In the genomic region with DNA sequence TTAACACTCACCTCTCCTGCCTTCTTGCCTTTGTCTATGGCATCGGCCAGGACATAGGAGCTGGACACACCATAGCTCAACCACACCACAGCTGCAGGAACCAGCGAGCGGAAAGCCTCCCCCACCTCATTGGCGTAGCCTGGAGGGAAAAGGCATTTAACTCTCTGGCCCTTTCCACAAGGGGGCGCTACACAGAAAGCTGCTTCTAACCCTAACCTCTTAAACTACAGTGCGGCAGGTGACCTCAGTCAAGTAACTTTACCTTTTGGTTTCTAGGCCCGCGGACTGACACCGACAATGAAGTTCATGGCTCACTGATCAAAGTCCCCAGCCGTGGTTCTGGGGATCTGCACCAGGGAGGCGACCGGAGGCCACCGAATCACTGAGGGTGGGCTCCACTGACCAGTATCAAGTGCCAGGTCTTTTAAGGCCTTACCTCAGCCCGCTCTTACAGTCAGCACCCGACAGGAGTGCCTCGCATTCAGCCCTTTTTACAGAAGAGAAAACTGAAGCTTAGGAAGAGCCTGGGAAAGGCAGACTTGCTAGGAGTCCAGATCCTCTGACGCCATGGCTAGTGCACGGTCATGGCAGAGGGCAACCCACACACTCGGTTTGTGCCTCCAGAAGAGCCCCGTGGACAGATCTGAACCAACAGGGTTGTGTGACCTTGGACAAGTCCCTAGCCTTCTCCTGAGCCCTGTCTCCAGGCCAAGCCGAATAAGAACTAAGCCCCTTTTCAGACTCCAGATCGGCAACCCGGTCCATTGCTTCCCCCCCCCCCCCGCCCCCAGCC, we compare ENCODE assay signal across 8 mouse cellular contexts. TPM values are rescaled to one million over a fixed set of nuclear protein-coding genes. Genes with fewer than 3 reads are reported as not detected.
A peak's percentile ranks its signal among the peaks of the same experiment; 100 is the strongest.
DNase-seq lines count a peak whose midpoint lies in the region; ATAC-seq lines count a peak whose summit lies in the region.

No protein-coding gene starts in this region.

- peak; percentile 89 for DNase-seq in CD4-positive, CD25-positive, alpha-beta regulatory T cell, adult 2 months (ENCODE audit: low read depth, low spot score)
- DNase-seq in adrenal gland, postnatal 10 days: peak; percentile 84
- peak; percentile 90 for DNase-seq in heart, embryonic 10.5 days (ENCODE audit: low spot score)
- peak; percentile 70 for DNase-seq in neural tube, embryonic 10.5 days (ENCODE audit: extremely low spot score, low spot score)

- WGBS in embryonic facial prominence, embryonic 12.5 days: 8% methylated on average over 24 of the region's 24 CpGs
- whole genome bisulfite sequencing in heart, embryonic 10.5 days: 6% methylated on average over 24 of the region's 24 CpGs
- 6% methylated on average over 23 of the region's 24 CpGs for WGBS in kidney, embryonic 15.5 days
- 2% methylated on average over 24 of the region's 24 CpGs for WGBS in liver, embryonic 15.5 days (ENCODE audit: insufficient replicate concordance)
- WGBS in stomach, embryonic 15.5 days: 7% methylated on average over 23 of the region's 24 CpGs

- H3K9me3 ChIP-seq in embryonic facial prominence, embryonic 12.5 days: no peaks in the 10 kb centered on the region
- H3K9me3 ChIP-seq in heart, embryonic 10.5 days: peaks cover 7% of the 10 kb centered on the region
- H3K9me3 ChIP-seq in kidney, embryonic 15.5 days (replicated peaks): no peaks in the 10 kb centered on the region
- H3K9me3 ChIP-seq in liver, embryonic 15.5 days (replicated peaks): no peaks in the 10 kb centered on the region
- no peaks in the 10 kb centered on the region for H3K9me3 ChIP-seq in stomach, embryonic 15.5 days

- peak overlapping the region; percentile 72 for H3K27ac ChIP-seq in embryonic facial prominence, embryonic 12.5 days
- H3K27ac ChIP-seq in heart, embryonic 10.5 days: peak overlapping the region; percentile 95
- peak overlapping the region; percentile 80 for H3K27ac ChIP-seq in kidney, embryonic 15.5 days
- peak overlapping the region; percentile 86 for H3K27ac ChIP-seq in liver, embryonic 15.5 days (replicated peaks)
- peak overlapping the region; percentile 84 for H3K27ac ChIP-seq in stomach, embryonic 15.5 days

- H3K4me1 ChIP-seq in embryonic facial prominence, embryonic 12.5 days: peaks cover 14% of the 10 kb centered on the region
- H3K4me1 ChIP-seq in heart, embryonic 10.5 days: peaks cover 34% of the 10 kb centered on the region
- H3K4me1 ChIP-seq in kidney, embryonic 15.5 days: peaks cover 39% of the 10 kb centered on the region
- peaks cover 43% of the 10 kb centered on the region for H3K4me1 ChIP-seq in liver, embryonic 15.5 days (replicated peaks)
- H3K4me1 ChIP-seq in stomach, embryonic 15.5 days: peaks cover 17% of the 10 kb centered on the region

- H3K36me3 ChIP-seq in embryonic facial prominence, embryonic 12.5 days: no peaks in the 10 kb centered on the region
- peaks cover 25% of the 10 kb centered on the region for H3K36me3 ChIP-seq in heart, embryonic 10.5 days
- peaks cover 16% of the 10 kb centered on the region for H3K36me3 ChIP-seq in kidney, embryonic 15.5 days
- peaks cover 36% of the 10 kb centered on the region for H3K36me3 ChIP-seq in liver, embryonic 15.5 days (replicated peaks)
- H3K36me3 ChIP-seq in stomach, embryonic 15.5 days: peaks cover 16% of the 10 kb centered on the region

- ATAC-seq in embryonic facial prominence, embryonic 12.5 days (ENCODE audit: insufficient number of reproducible peaks, insufficient read depth, low FRiP score, low TSS enrichment): no peak
- ATAC-seq in kidney, embryonic 15.5 days (replicated peaks; ENCODE audit: low FRiP score): 0 out of 2 replicates have a peak, but pooled peaks have one; percentile 9
- peak; percentile 20; the same call in 1 of the 2 replicates for ATAC-seq in liver, embryonic 15.5 days (ENCODE audit: insufficient read depth)
- no peak for ATAC-seq in stomach, embryonic 15.5 days (ENCODE audit: insufficient read depth, low FRiP score, low read depth)

- peak overlapping the region; percentile 57 for H3K4me3 ChIP-seq in embryonic facial prominence, embryonic 12.5 days
- H3K4me3 ChIP-seq in heart, embryonic 10.5 days: peak overlapping the region; percentile 77
- H3K4me3 ChIP-seq in kidney, embryonic 15.5 days (replicated peaks): peak overlapping the region; percentile 65
- H3K4me3 ChIP-seq in liver, embryonic 15.5 days (replicated peaks): peak overlapping the region; percentile 69
- peak overlapping the region; percentile 58 for H3K4me3 ChIP-seq in stomach, embryonic 15.5 days (replicated peaks)

- H3K4me2 ChIP-seq in embryonic facial prominence, embryonic 12.5 days (replicated peaks): peak overlapping the region; percentile 66
- peak overlapping the region; percentile 78 for H3K4me2 ChIP-seq in kidney, embryonic 15.5 days
- H3K4me2 ChIP-seq in liver, embryonic 15.5 days: peak overlapping the region; percentile 90
- peak overlapping the region; percentile 74 for H3K4me2 ChIP-seq in stomach, embryonic 15.5 days

- H3K9ac ChIP-seq in embryonic facial prominence, embryonic 12.5 days: peak overlapping the region; percentile 64
- H3K9ac ChIP-seq in kidney, embryonic 15.5 days: peak overlapping the region; percentile 62
- H3K9ac ChIP-seq in liver, embryonic 15.5 days: peak overlapping the region; percentile 70
- peak overlapping the region; percentile 27 for H3K9ac ChIP-seq in stomach, embryonic 15.5 days

- H3K27me3 ChIP-seq in embryonic facial prominence, embryonic 12.5 days: no peaks in the 10 kb centered on the region
- no peaks in the 10 kb centered on the region for H3K27me3 ChIP-seq in heart, embryonic 10.5 days (ENCODE audit: insufficient read depth, poor library complexity, severe bottlenecking)
- H3K27me3 ChIP-seq in kidney, embryonic 15.5 days: no peaks in the 10 kb centered on the region
- H3K27me3 ChIP-seq in liver, embryonic 15.5 days: no peaks in the 10 kb centered on the region
- no peaks in the 10 kb centered on the region for H3K27me3 ChIP-seq in stomach, embryonic 15.5 days (replicated peaks)

RNA-seq across cellular contexts. Expression of a gene that starts 0.7 kb away (rescaled TPM):
- 10 to 100 TPM; 24.4 to 34.6 TPM for total RNA-seq in adrenal gland, postnatal 10 days (2021)
- polyA plus RNA-seq in embryonic facial prominence, embryonic 12.5 days (2016; fragmentation: Nextera tagmentation; extraction: Ambion mirVana): 7.6 and 7.7 TPM in 2 replicates
- polyA plus RNA-seq in heart, embryonic 10.5 days (2016; fragmentation: Nextera tagmentation; extraction: Ambion mirVana): 25.7 and 26.0 TPM in 2 replicates
- 15.9 and 16.0 TPM in 2 replicates for polyA plus RNA-seq in kidney, embryonic 15.5 days (2015; fragmentation: Nextera tagmentation; extraction: Ambion mirVana)
- polyA plus RNA-seq in liver, embryonic 15.5 days (2015; fragmentation: Nextera tagmentation; extraction: Ambion mirVana): 20.4 and 23.2 TPM in 2 replicates
- polyA plus RNA-seq in stomach, embryonic 15.5 days (2015; fragmentation: Nextera tagmentation; extraction: Ambion mirVana): 21.7 and 21.8 TPM in 2 replicates

RNA-seq across cellular contexts. Expression of a gene that starts 28.6 kb away (rescaled TPM):
- total RNA-seq in adrenal gland, postnatal 10 days (2021): 10 to 100 TPM; 16.4 to 33.8 TPM
- 2.0 and 2.4 TPM in 2 replicates for polyA plus RNA-seq in embryonic facial prominence, embryonic 12.5 days (2016; fragmentation: Nextera tagmentation; extraction: Ambion mirVana)
- 0.94 and 2.1 TPM in 2 replicates for polyA plus RNA-seq in heart, embryonic 10.5 days (2016; fragmentation: Nextera tagmentation; extraction: Ambion mirVana)
- polyA plus RNA-seq in kidney, embryonic 15.5 days (2015; fragmentation: Nextera tagmentation; extraction: Ambion mirVana): 1.3 and 2.2 TPM in 2 replicates
- 9.1 and 11.0 TPM in 2 replicates for polyA plus RNA-seq in liver, embryonic 15.5 days (2015; fragmentation: Nextera tagmentation; extraction: Ambion mirVana)
- 1.7 and 1.9 TPM in 2 replicates for polyA plus RNA-seq in stomach, embryonic 15.5 days (2015; fragmentation: Nextera tagmentation; extraction: Ambion mirVana)

RNA-seq across cellular contexts. Expression of a gene that starts 29.9 kb away (rescaled TPM):
- total RNA-seq in adrenal gland, postnatal 10 days (2021): under 1 TPM; 0.27 to 0.36 TPM
- not detected in 2 replicates for polyA plus RNA-seq in embryonic facial prominence, embryonic 12.5 days (2016; fragmentation: Nextera tagmentation; extraction: Ambion mirVana)
- polyA plus RNA-seq in heart, embryonic 10.5 days (2016; fragmentation: Nextera tagmentation; extraction: Ambion mirVana): not detected in 2 replicates
- not detected in 2 replicates for polyA plus RNA-seq in kidney, embryonic 15.5 days (2015; fragmentation: Nextera tagmentation; extraction: Ambion mirVana)
- not detected in 2 replicates for polyA plus RNA-seq in liver, embryonic 15.5 days (2015; fragmentation: Nextera tagmentation; extraction: Ambion mirVana)
- polyA plus RNA-seq in stomach, embryonic 15.5 days (2015; fragmentation: Nextera tagmentation; extraction: Ambion mirVana): 0.08 and 0.18 TPM in 2 replicates

RNA-seq across cellular contexts. Expression of a gene that starts 40.4 kb away (rescaled TPM):
- total RNA-seq in adrenal gland, postnatal 10 days (2021): 10 to 100 TPM; 16.7 to 21.2 TPM
- polyA plus RNA-seq in embryonic facial prominence, embryonic 12.5 days (2016; fragmentation: Nextera tagmentation; extraction: Ambion mirVana): 43.0 and 44.7 TPM in 2 replicates
- 16.4 and 17.1 TPM in 2 replicates for polyA plus RNA-seq in heart, embryonic 10.5 days (2016; fragmentation: Nextera tagmentation; extraction: Ambion mirVana)
- polyA plus RNA-seq in kidney, embryonic 15.5 days (2015; fragmentation: Nextera tagmentation; extraction: Ambion mirVana): 27.4 and 28.2 TPM in 2 replicates
- polyA plus RNA-seq in liver, embryonic 15.5 days (2015; fragmentation: Nextera tagmentation; extraction: Ambion mirVana): 5.0 and 5.9 TPM in 2 replicates
- 25.1 and 26.8 TPM in 2 replicates for polyA plus RNA-seq in stomach, embryonic 15.5 days (2015; fragmentation: Nextera tagmentation; extraction: Ambion mirVana)

Comparison
In these comparisons a context has a peak if more than half of its experiments do, and no peak if none do; other contexts are left out.
1. ATAC-seq: peak in kidney, embryonic 15.5 days (single experiment) and liver, embryonic 15.5 days (single experiment); none in embryonic facial prominence, embryonic 12.5 days (single experiment) and stomach, embryonic 15.5 days (single experiment).
2. Peak in every context shown above with its lines, with median percentiles within 50 percentile points of each other: DNase-seq, H3K27ac ChIP-seq, H3K4me2 ChIP-seq, H3K4me3 ChIP-seq and H3K9ac ChIP-seq.